Mouse (Mus musculus): Measurements from ENCODE around the gene Cxcr6. TPM values are rescaled to one million over a fixed set of nuclear protein-coding genes. Genes with fewer than 3 reads are reported as not detected.

Cxcr6 gene
- total and polyA plus RNA-seq, 2 experiments from 2014 or later, result 0.12 TPM; not detected in 1

GRCm38 (mm10) chr9:123808583-123808982 lies 2.3 kb downstream of the Cxcr6 start:
- no peak overlapping the region for H3K4me2 ChIP-seq (ENCODE audit: low read depth, low read length, poor library complexity, severe bottlenecking)
- 88% methylated on average over 7 of the region's 7 CpGs for WGBS
- no peak for TF ChIP-seq CTCF (IDR thresholded peaks at IDR 0.05)
- no peak overlapping the region for H3K4me3 ChIP-seq (ENCODE audit: low read depth, low read length)
- no peaks in the 10 kb centered on the region for H3K4me1 ChIP-seq (ENCODE audit: insufficient read depth, low read length)
- no peak overlapping the region for H3K27ac ChIP-seq (ENCODE audit: low read depth, low read length)
- H3K36me3 ChIP-seq (ENCODE audit: insufficient read depth, low read length), result peaks cover 13% of the 10 kb centered on the region; the same call in 1 of the 2 replicates
- H3K9me3 ChIP-seq (ENCODE audit: low read length), result no peaks in the 10 kb centered on the region
- no peaks in the 10 kb centered on the region for H3K27me3 ChIP-seq (ENCODE audit: insufficient read depth, low read length)
- DNase-seq (ENCODE audit: low spot score) (no peak), ATAC-seq (ENCODE audit: low FRiP score) (no peak)
- H3K9ac ChIP-seq (replicated peaks; ENCODE audit: low read length, poor library complexity, severe bottlenecking), result no peak overlapping the region

DNA sequence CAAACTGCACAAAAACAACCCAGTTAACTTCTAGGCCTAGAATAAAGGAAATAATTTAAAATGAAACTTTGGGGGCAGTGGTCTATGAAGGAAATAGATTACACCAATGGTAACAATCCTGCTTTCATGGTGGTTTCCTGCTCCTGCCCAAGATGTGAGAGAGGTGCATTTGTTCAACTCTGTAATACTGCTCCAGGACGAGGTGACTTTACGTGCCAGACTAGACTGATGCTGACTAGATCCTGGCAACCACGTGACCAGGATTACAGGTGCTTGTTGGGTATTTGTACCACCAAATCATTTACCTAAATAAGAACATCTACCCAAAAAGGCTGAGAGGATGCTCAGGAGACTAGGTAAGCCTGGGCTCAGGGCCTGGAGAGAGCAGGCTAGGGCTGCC lies 5.6 kb downstream of the Cxcr6 start:
- no peak for TF ChIP-seq CTCF (IDR thresholded peaks at IDR 0.05)
- no peak for ATAC-seq (ENCODE audit: low FRiP score)
- Histone ChIP-seq H3K4me3 (ENCODE audit: low read depth, low read length) (no peak overlapping the region), H3K36me3 (ENCODE audit: insufficient read depth, low read length) (peaks cover 32% of the 10 kb centered on the region), H3K9ac (replicated peaks; ENCODE audit: low read length, poor library complexity, severe bottlenecking) (no peak overlapping the region), H3K4me1 (ENCODE audit: insufficient read depth, low read length) (no peaks in the 10 kb centered on the region), H3K9me3 (ENCODE audit: low read length) (no peaks in the 10 kb centered on the region), H3K4me2 (ENCODE audit: low read depth, low read length, poor library complexity, severe bottlenecking) (no peak overlapping the region), H3K27ac (ENCODE audit: low read depth, low read length) (no peak overlapping the region), H3K27me3 (ENCODE audit: insufficient read depth, low read length) (no peaks in the 10 kb centered on the region)
- WGBS, result 94% methylated on average over 3 of the region's 3 CpGs
- no peak for DNase-seq (ENCODE audit: low spot score)

- ATAC-seq (ENCODE audit: low FRiP score) (no peak), DNase-seq (ENCODE audit: low spot score) (no peak)
- Histone ChIP-seq H3K4me3 (ENCODE audit: low read depth, low read length) (no peak overlapping the region), H3K9me3 (ENCODE audit: low read length) (no peaks in the 10 kb centered on the region), H3K27me3 (ENCODE audit: insufficient read depth, low read length) (no peaks in the 10 kb centered on the region), H3K36me3 (ENCODE audit: insufficient read depth, low read length) (peaks cover 42% of the 10 kb centered on the region), H3K27ac (ENCODE audit: low read depth, low read length) (no peak overlapping the region), H3K4me2 (ENCODE audit: low read depth, low read length, poor library complexity, severe bottlenecking) (no peak overlapping the region), H3K9ac (replicated peaks; ENCODE audit: low read length, poor library complexity, severe bottlenecking) (no peak overlapping the region), H3K4me1 (ENCODE audit: insufficient read depth, low read length) (no peaks in the 10 kb centered on the region)
- 79% methylated on average over 2 of the region's 2 CpGs for WGBS
- no peak for TF ChIP-seq CTCF (IDR thresholded peaks at IDR 0.05)
Observed at GRCm38 (mm10) chr9:123814326-123814725, 8.1 kb downstream of the Cxcr6 start.

DNA sequence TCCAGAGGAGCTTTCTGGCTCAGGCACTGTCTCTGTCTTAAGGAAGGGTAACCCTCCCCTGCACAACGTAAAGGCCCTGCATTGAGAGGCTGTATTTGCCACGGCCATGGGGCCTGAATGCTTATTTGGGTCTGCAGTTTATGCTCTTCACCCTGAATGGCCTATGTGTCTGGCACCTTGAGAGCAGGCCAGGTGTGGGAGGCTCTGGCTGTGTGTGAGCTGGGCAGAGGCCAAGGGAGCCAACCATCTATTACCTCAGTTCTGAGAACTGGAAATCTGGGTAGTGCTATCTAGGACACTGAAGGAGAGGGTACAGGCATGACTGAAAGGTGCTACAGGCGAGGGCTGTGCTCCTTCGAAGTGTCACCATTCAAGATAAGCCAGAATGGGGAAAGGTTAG lies 8.5 kb downstream of the Cxcr6 start:
- no peak overlapping the region for H3K4me3 ChIP-seq (ENCODE audit: low read depth, low read length)
- no peak overlapping the region for H3K4me2 ChIP-seq (ENCODE audit: low read depth, low read length, poor library complexity, severe bottlenecking)
- no peaks in the 10 kb centered on the region for H3K9me3 ChIP-seq (ENCODE audit: low read length)
- H3K9ac ChIP-seq (replicated peaks; ENCODE audit: low read length, poor library complexity, severe bottlenecking), result no peak overlapping the region
- TF ChIP-seq CTCF (IDR thresholded peaks at IDR 0.05), result no peak
- no peak overlapping the region for H3K27ac ChIP-seq (ENCODE audit: low read depth, low read length)
- WGBS, result 87% methylated on average over 4 of the region's 4 CpGs
- no peaks in the 10 kb centered on the region for H3K27me3 ChIP-seq (ENCODE audit: insufficient read depth, low read length)
- peaks cover 42% of the 10 kb centered on the region for H3K36me3 ChIP-seq (ENCODE audit: insufficient read depth, low read length)
- DNase-seq (ENCODE audit: low spot score) (no peak), ATAC-seq (ENCODE audit: low FRiP score) (no peak)
- no peaks in the 10 kb centered on the region for H3K4me1 ChIP-seq (ENCODE audit: insufficient read depth, low read length)

GRCm38 (mm10) chr9:123815444-123815843 lies 9.2 kb downstream of the Cxcr6 start:
- DNase-seq (ENCODE audit: low spot score), result no peak
- 94% methylated on average over 3 of the region's 3 CpGs for WGBS
- no peak for ATAC-seq (ENCODE audit: low FRiP score)

GRCm38 (mm10) chr9:123815996-123816395 lies 9.7 kb downstream of the Cxcr6 start:
- H3K9me3 ChIP-seq (ENCODE audit: low read length), result no peaks in the 10 kb centered on the region
- 87% methylated on average over 1 of the region's 1 CpGs for WGBS
- H3K27ac ChIP-seq (ENCODE audit: low read depth, low read length), result no peak overlapping the region
- no peaks in the 10 kb centered on the region for H3K4me1 ChIP-seq (ENCODE audit: insufficient read depth, low read length)
- no peak overlapping the region for H3K9ac ChIP-seq (replicated peaks; ENCODE audit: low read length, poor library complexity, severe bottlenecking)
- no peak for TF ChIP-seq CTCF (IDR thresholded peaks at IDR 0.05)
- H3K4me3 ChIP-seq (ENCODE audit: low read depth, low read length), result no peak overlapping the region
- ATAC-seq (ENCODE audit: low FRiP score) (no peak), DNase-seq (ENCODE audit: low spot score) (no peak)
- no peak overlapping the region for H3K4me2 ChIP-seq (ENCODE audit: low read depth, low read length, poor library complexity, severe bottlenecking)
- H3K27me3 ChIP-seq (ENCODE audit: insufficient read depth, low read length), result no peaks in the 10 kb centered on the region
- H3K36me3 ChIP-seq (ENCODE audit: insufficient read depth, low read length), result peaks cover 39% of the 10 kb centered on the region

More at GRCm38 (mm10) chr9:123815444-123815843, 9.2 kb downstream of the Cxcr6 start:
- H3K9me3 ChIP-seq (ENCODE audit: low read length), result no peaks in the 10 kb centered on the region
- no peak overlapping the region for H3K27ac ChIP-seq (ENCODE audit: low read depth, low read length)
- no peaks in the 10 kb centered on the region for H3K4me1 ChIP-seq (ENCODE audit: insufficient read depth, low read length)
- TF ChIP-seq CTCF (IDR thresholded peaks at IDR 0.05), result no peak
- no peaks in the 10 kb centered on the region for H3K27me3 ChIP-seq (ENCODE audit: insufficient read depth, low read length)
- no peak overlapping the region for H3K4me3 ChIP-seq (ENCODE audit: low read depth, low read length)
- no peak overlapping the region for H3K9ac ChIP-seq (replicated peaks; ENCODE audit: low read length, poor library complexity, severe bottlenecking)
- H3K4me2 ChIP-seq (ENCODE audit: low read depth, low read length, poor library complexity, severe bottlenecking), result no peak overlapping the region
- H3K36me3 ChIP-seq (ENCODE audit: insufficient read depth, low read length), result peaks cover 42% of the 10 kb centered on the region
